26 mouse cellular contexts compared by ENCODE assay signal in genomic region chr11:105678996-105679395, GRCm38 (mm10).
DNase-seq lines count a peak whose midpoint lies in the region; ATAC-seq lines count a peak whose summit lies in the region.
"Had no signal": no experiment of that assay in that cellular context is flagged by ENCODE, and none has a peak within 500 bp of the region (broad histone marks: within the 10 kb centered on the region; RNA-seq: fewer than 3 reads in every experiment).

No protein-coding gene starts in this region.

- no peaks in the 10 kb centered on the region for H3K36me3 ChIP-seq in kidney, embryonic 15.5 days
- no peaks in the 10 kb centered on the region for H3K36me3 ChIP-seq in kidney, embryonic 14.5 days (ENCODE audit: control insufficient read depth, insufficient read depth, low read length)
- H3K36me3 ChIP-seq in embryonic facial prominence, embryonic 10.5 days (replicated peaks): no peaks in the 10 kb centered on the region
- H3K36me3 ChIP-seq: forebrain, embryonic 10.5 days had no signal

- H3K9me3 ChIP-seq in kidney, embryonic 15.5 days (replicated peaks): no peaks in the 10 kb centered on the region
- H3K9me3 ChIP-seq in kidney, embryonic 14.5 days (ENCODE audit: control insufficient read depth, low read length): no peaks in the 10 kb centered on the region
- H3K9me3 ChIP-seq in embryonic facial prominence, embryonic 10.5 days: no peaks in the 10 kb centered on the region
- H3K9me3 ChIP-seq: forebrain, embryonic 10.5 days; forebrain, embryonic 13.5 days; heart, embryonic 10.5 days; heart, embryonic 13.5 days had no signal

- no peak overlapping the region for H3K9ac ChIP-seq in kidney, embryonic 15.5 days
- H3K9ac ChIP-seq in kidney, embryonic 14.5 days (ENCODE audit: low read depth, low read length): no peak overlapping the region
- H3K9ac ChIP-seq: forebrain, embryonic 13.5 days; heart, embryonic 13.5 days; hindbrain, embryonic 14.5 days had no signal

- H3K4me3 ChIP-seq in kidney, embryonic 15.5 days (replicated peaks): no peak overlapping the region
- no peak overlapping the region for H3K4me3 ChIP-seq in kidney, embryonic 14.5 days (ENCODE audit: low read length)
- H3K4me3 ChIP-seq in embryonic facial prominence, embryonic 10.5 days: no peak overlapping the region
- H3K4me3 ChIP-seq: forebrain, embryonic 10.5 days; forebrain, embryonic 13.5 days; heart, adult 2 months; heart, embryonic 10.5 days; heart, embryonic 13.5 days had no signal

- WGBS in kidney, embryonic 15.5 days: 87% methylated on average over 1 of the region's 1 CpGs
- 76% methylated on average over 1 of the region's 1 CpGs for WGBS in kidney, embryonic 14.5 days
- 73% methylated on average over 1 of the region's 1 CpGs for WGBS in embryonic facial prominence, embryonic 10.5 days

- no peaks in the 10 kb centered on the region for H3K4me1 ChIP-seq in kidney, embryonic 15.5 days
- no peaks in the 10 kb centered on the region for H3K4me1 ChIP-seq in kidney, embryonic 14.5 days (ENCODE audit: control insufficient read depth, insufficient read depth, low read length)
- H3K4me1 ChIP-seq in embryonic facial prominence, embryonic 10.5 days: no peaks in the 10 kb centered on the region
- H3K4me1 ChIP-seq: forebrain, embryonic 10.5 days; forebrain, embryonic 13.5 days; heart, embryonic 10.5 days had no signal

- no peak for ATAC-seq in kidney, embryonic 15.5 days (replicated peaks; ENCODE audit: low FRiP score)
- no peak for ATAC-seq in kidney, embryonic 14.5 days (ENCODE audit: low FRiP score, low TSS enrichment)
- ATAC-seq: activated CD4-positive, CD25-positive, alpha-beta regulatory T cell, adult 4 months; forebrain, embryonic 13.5 days; forebrain, embryonic 16.5 days; hindbrain, postnatal 0 days had no signal

- H3K27me3 ChIP-seq in kidney, embryonic 15.5 days: no peaks in the 10 kb centered on the region
- H3K27me3 ChIP-seq in kidney, embryonic 14.5 days (ENCODE audit: control insufficient read depth, insufficient read depth, low read length): no peaks in the 10 kb centered on the region
- no peaks in the 10 kb centered on the region for H3K27me3 ChIP-seq in embryonic facial prominence, embryonic 10.5 days (replicated peaks; ENCODE audit: low read depth, poor library complexity, severe bottlenecking)
- H3K27me3 ChIP-seq: forebrain, embryonic 13.5 days; heart, embryonic 13.5 days had no signal

- H3K27ac ChIP-seq in kidney, embryonic 15.5 days: no peak overlapping the region
- H3K27ac ChIP-seq in kidney, embryonic 14.5 days (ENCODE audit: low read depth, low read length): no peak overlapping the region
- H3K27ac ChIP-seq in embryonic facial prominence, embryonic 10.5 days (replicated peaks): no peak overlapping the region
- H3K27ac ChIP-seq: forebrain, embryonic 10.5 days; forebrain, embryonic 13.5 days; heart, adult 2 months; heart, embryonic 10.5 days; heart, embryonic 13.5 days; hindbrain, embryonic 14.5 days; hindbrain, postnatal 0 days had no signal

- peak; percentile 42 for DNase-seq in kidney, adult 11 months
- DNase-seq in kidney, adult 8-10 months: peak; percentile 39
- DNase-seq in R1 (ENCODE audit: low read depth, low spot score): peak; percentile 25
- no peak for DNase-seq in embryonic facial prominence, embryonic 10.5 days (ENCODE audit: low spot score)
- DNase-seq: adrenal gland, adult 8-10 months; adrenal gland, postnatal 25 days; cerebellum, adult 11-12 months; cerebellum, adult 8-10 months; cerebellum, postnatal 10 days; cerebellum, postnatal 36 days; embryo, embryonic 11 days; gastrocnemius, postnatal 10 days; gastrocnemius, postnatal 36 days; heart, adult 2 months; heart, postnatal 14 days; heart, postnatal 4 days had no signal

- no peak overlapping the region for H3K4me2 ChIP-seq in kidney, embryonic 15.5 days
- H3K4me2 ChIP-seq in kidney, embryonic 14.5 days (replicated peaks; ENCODE audit: low read depth, low read length): no peak overlapping the region
- H3K4me2 ChIP-seq: forebrain, embryonic 13.5 days; heart, embryonic 13.5 days; hindbrain, embryonic 14.5 days had no signal
